8 mouse cellular contexts compared by ENCODE assay signal in the genomic region with DNA sequence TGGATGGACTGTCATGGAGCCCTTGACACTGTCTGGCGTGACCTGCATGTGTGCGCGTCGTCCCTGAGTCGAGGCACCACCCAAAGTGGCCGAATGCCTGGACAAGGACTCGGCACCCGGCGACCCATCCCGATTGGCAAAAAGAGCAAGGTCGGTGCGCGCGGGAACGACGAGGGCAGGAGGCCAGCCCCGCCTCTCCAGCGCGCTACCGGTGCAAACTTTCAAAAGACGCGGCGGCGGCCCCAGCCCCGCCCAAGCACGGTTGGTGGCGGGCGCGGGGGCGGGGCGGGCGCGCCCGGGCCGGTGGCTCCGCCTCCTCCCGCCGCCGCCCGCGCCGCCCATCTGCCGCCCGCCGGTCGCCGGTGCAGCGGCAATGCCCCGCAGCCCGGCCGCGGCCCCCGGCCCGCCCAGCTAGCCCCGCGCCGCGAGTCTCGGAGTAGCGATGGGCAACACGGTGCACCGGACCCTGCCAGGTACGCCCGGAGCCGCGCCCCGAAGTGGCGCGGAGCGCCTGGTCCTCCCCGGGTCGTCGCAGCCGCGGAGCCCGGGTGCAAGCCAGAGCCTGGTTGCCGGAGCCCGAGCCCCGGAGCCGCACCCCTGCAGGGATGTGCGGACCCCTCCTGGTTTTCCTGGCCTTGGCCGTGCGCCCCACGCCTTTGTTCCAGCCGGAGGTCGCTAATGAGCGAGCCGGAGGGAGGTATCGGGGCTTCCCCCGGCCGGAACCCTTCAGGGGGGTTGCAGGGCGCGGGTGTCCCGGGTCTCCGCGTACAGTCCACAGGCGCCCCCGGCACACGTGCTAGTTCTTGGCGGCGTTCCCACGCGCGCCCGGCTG. TPM values are rescaled to one million over a fixed set of nuclear protein-coding genes. Genes with fewer than 3 reads are reported as not detected.
DNase-seq lines count a peak whose midpoint lies in the region; ATAC-seq and TF ChIP-seq lines count a peak whose summit lies in the region.

Gene Neurl1b (plus strand): TSS at position 307 of the 832 bp plus-strand sequence.

- H3K9me3 ChIP-seq in intestine, postnatal 0 days (ENCODE audit: control insufficient read depth): no peaks in the 10 kb centered on the region
- no peaks in the 10 kb centered on the region for H3K9me3 ChIP-seq in limb, embryonic 15.5 days
- H3K9me3 ChIP-seq in midbrain, embryonic 15.5 days: no peaks in the 10 kb centered on the region

- TF ChIP-seq CTCF in intestine, postnatal 0 days (IDR thresholded peaks at IDR 0.05; ENCODE audit: low read depth): no peak

- peak within 1 kb of the TSS; percentile 77 for H3K4me3 ChIP-seq in intestine, postnatal 0 days (ENCODE audit: low read depth, low read length)
- peak within 1 kb of the TSS; percentile 75 for H3K4me3 ChIP-seq in limb, embryonic 15.5 days
- peak within 1 kb of the TSS; percentile 81 for H3K4me3 ChIP-seq in midbrain, embryonic 15.5 days

- peak within 1 kb of the TSS; percentile 100 for H3K4me2 ChIP-seq in intestine, postnatal 0 days (replicated peaks; ENCODE audit: low read depth)
- H3K4me2 ChIP-seq in limb, embryonic 15.5 days: peak within 1 kb of the TSS; percentile 100
- H3K4me2 ChIP-seq in midbrain, embryonic 15.5 days: peak within 1 kb of the TSS; percentile 97

- H3K9ac ChIP-seq in intestine, postnatal 0 days (ENCODE audit: low read depth, low read length): peak within 1 kb of the TSS; percentile 82
- peak within 1 kb of the TSS; percentile 62 for H3K9ac ChIP-seq in limb, embryonic 15.5 days
- H3K9ac ChIP-seq in midbrain, embryonic 15.5 days: peak within 1 kb of the TSS; percentile 69

- WGBS in intestine, postnatal 0 days: under 1% methylated on average over 89 of the region's 105 CpGs
- under 1% methylated on average over 82 of the region's 105 CpGs for WGBS in limb, embryonic 15.5 days
- under 1% methylated on average over 87 of the region's 105 CpGs for WGBS in midbrain, embryonic 15.5 days

- H3K27ac ChIP-seq in intestine, postnatal 0 days (ENCODE audit: low read depth, low read length): 0 out of 2 replicates have a peak within 1 kb of the TSS, but pooled peaks have one; percentile 37
- H3K27ac ChIP-seq in limb, embryonic 15.5 days: no peak within 1 kb of the TSS
- H3K27ac ChIP-seq in midbrain, embryonic 15.5 days: peak within 1 kb of the TSS; percentile 27

- H3K36me3 ChIP-seq in intestine, postnatal 0 days (ENCODE audit: control insufficient read depth, insufficient read depth): no peaks in the 10 kb centered on the region; the same call in 1 of the 2 replicates
- H3K36me3 ChIP-seq in limb, embryonic 15.5 days: no peaks in the 10 kb centered on the region
- no peaks in the 10 kb centered on the region for H3K36me3 ChIP-seq in midbrain, embryonic 15.5 days (replicated peaks)

- H3K27me3 ChIP-seq in intestine, postnatal 0 days (replicated peaks; ENCODE audit: control insufficient read depth, insufficient read depth, low read length): no peaks in the 10 kb centered on the region; the same call in 1 of the 2 replicates
- peaks cover 51% of the 10 kb centered on the region for H3K27me3 ChIP-seq in limb, embryonic 15.5 days
- peaks cover 15% of the 10 kb centered on the region; the same call in 1 of the 2 replicates for H3K27me3 ChIP-seq in midbrain, embryonic 15.5 days (replicated peaks)

- peak; percentile 65 to 71 for DNase-seq in right cerebral cortex, postnatal 10 days (ENCODE audit: low spot score in 2 of 2)
- no peak for DNase-seq in right cerebral cortex, adult 2 months (ENCODE audit: low spot score in 2 of 2)
- peak; percentile 36 to 52 for DNase-seq in gastrocnemius, postnatal 4 days (ENCODE audit: low spot score in 2 of 2)
- DNase-seq in testis, postnatal 10 days (ENCODE audit: low spot score): peak; percentile 66

- H3K4me1 ChIP-seq in intestine, postnatal 0 days (replicated peaks; ENCODE audit: control insufficient read depth, insufficient read depth, low read length): peaks cover 9% of the 10 kb centered on the region
- peaks cover 22% of the 10 kb centered on the region for H3K4me1 ChIP-seq in limb, embryonic 15.5 days
- peaks cover 15% of the 10 kb centered on the region for H3K4me1 ChIP-seq in midbrain, embryonic 15.5 days

- peak; percentile 48 for ATAC-seq in common myeloid progenitor, adult 5-6 weeks (replicated peaks; ENCODE audit: low read depth, poor library complexity, severe bottlenecking)
- ATAC-seq in intestine, postnatal 0 days: peak; percentile 62
- ATAC-seq in limb, embryonic 15.5 days (ENCODE audit: insufficient number of reproducible peaks, low FRiP score, low TSS enrichment, low read depth): peak; percentile 11; the same call in 1 of the 2 replicates
- ATAC-seq in midbrain, embryonic 15.5 days (replicated peaks): peak; percentile 65

RNA-seq across cellular contexts. Expression of gene Neurl1b, which starts in this region (rescaled TPM):
- total RNA-seq in common myeloid progenitor, adult 5-6 weeks (2017): 2.7 and 8.5 TPM in 2 replicates
- total RNA-seq in gastrocnemius, postnatal 4 days (2021): 10 to 100 TPM; 16.8 to 17.2 TPM
- polyA plus RNA-seq in intestine, postnatal 0 days (2015; fragmentation: Nextera tagmentation; extraction: Ambion mirVana): 1.5 TPM in 2 replicates
- polyA plus RNA-seq in limb, embryonic 15.5 days (2015; fragmentation: Nextera tagmentation; extraction: Ambion mirVana): 0.68 and 0.90 TPM in 2 replicates
- 1.9 and 2.2 TPM in 2 replicates for polyA plus RNA-seq in midbrain, embryonic 15.5 days (2015; fragmentation: Nextera tagmentation; extraction: Ambion mirVana)

Comparison
In these comparisons a context has a peak if more than half of its experiments do, and no peak if none do; other contexts are left out.
1. DNase-seq: peak in right cerebral cortex, postnatal 10 days (2 of 2), gastrocnemius, postnatal 4 days (2 of 2) and testis, postnatal 10 days (single experiment); none in right cerebral cortex, adult 2 months (0 of 2).
2. Peak in ATAC-seq, H3K4me3 ChIP-seq, H3K9ac ChIP-seq and H3K4me2 ChIP-seq in limb, embryonic 15.5 days; RNA of the gene not detected or under 1 TPM.
3. ATAC-seq: peak in every context shown above with its lines; median percentile 65 in midbrain, embryonic 15.5 days; 62 in intestine, postnatal 0 days; 48 in common myeloid progenitor, adult 5-6 weeks; 11 in limb, embryonic 15.5 days.
4. Peak in every context shown above with its lines, with median percentiles within 50 percentile points of each other: H3K4me2 ChIP-seq, H3K4me3 ChIP-seq and H3K9ac ChIP-seq.